Mouse (Mus musculus) urinary bladder, postnatal 36 days (tissue): ENCODE measurements around the gene Cntd1.

ENCODE experiments used
- DNase-seq, 2 experiments: peaks; one replicate each; pipeline ENCODE4 v3.0.0; 2022; ENCODE audit warnings: low spot score in 2 of 2, mixed read lengths in 1 of 2

Cntd1 gene

DNA sequence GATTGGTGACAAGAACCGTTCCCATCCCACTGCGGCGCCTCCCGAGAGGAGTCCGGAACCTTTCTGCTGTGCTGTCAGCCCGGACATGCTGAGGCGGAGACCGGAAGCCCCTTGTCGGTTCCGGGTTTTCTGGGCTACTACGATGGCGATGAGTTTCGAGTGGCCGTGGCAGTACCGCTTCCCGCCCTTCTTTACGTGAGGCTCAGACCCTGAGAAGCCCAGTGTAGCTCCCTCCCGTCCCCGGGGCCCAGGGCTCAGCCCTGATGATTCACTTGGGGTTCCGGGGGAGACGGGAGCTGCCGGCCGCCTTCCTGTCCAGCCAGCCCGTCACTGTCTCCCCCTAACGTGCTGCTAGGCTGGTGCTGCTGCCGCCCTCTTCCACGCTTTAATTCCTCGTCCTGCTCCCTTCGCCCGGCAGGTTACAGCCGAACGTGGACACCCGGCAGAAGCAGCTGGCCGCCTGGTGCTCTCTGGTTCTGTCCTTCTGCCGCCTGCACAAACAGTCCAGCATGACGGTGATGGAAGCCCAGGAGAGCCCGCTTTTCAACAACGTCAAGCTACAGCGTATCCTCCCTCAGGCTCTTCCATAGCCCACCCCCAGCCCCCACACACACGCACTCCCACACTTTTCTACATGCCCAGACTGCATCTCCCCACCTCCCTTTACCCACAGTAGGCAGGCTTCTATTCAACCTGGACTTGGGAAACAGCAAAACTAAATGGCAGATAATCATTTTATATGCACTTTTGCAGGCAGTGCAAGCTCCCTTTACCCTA, 25.0 kb upstream of the Cntd1 start, which contains the start of gene Vps25:
Gene Vps25 (plus strand): TSS at position 95 of the 777 bp plus-strand sequence.
- DNase-seq = peak; percentile 84 to 87

DNA sequence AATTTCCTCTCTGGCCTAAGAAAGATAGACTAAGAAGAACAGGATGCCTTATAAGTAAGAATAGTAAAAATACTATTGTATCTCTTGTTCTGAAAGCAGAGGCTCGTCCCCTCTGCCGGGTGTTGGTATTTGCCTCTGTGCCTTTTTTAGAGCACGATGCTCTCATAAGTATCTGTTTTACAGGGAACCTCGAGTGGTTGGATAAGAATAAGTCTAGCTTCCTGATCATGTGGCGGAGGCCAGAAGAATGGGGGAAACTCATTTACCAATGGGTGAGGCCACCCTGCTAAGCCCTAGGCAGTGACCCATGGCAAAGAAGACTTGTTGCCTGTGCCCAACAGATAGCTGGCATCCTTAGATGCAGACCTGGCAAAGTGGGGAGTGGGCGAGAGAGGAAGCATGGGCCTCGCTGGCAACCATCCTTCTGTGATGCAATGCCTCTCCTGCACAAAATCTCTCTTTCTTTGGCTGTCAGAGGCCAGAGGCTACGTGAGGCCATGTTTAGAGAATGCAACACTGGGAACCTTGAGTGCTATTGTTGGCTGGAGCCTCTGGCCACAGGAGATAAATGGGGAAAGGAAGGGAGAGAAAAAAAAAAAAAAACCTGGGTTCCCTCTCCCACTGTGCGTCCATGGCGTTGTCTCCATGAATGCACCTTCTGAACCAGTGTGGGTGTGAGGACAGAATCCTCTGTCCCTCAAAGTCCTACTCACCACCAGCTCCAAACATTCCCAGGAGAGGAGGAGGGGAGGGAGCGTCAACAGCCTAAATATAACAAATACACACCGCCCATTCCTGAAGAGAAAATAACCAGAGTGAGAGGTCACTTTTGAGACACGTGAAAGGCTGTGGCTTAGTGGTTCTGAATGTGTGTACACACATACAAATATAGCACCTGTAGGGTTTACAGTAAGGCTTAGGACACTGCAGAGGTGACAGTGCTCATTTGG, 22.7 kb upstream of the Cntd1 start:
- no peak for DNase-seq

DNA sequence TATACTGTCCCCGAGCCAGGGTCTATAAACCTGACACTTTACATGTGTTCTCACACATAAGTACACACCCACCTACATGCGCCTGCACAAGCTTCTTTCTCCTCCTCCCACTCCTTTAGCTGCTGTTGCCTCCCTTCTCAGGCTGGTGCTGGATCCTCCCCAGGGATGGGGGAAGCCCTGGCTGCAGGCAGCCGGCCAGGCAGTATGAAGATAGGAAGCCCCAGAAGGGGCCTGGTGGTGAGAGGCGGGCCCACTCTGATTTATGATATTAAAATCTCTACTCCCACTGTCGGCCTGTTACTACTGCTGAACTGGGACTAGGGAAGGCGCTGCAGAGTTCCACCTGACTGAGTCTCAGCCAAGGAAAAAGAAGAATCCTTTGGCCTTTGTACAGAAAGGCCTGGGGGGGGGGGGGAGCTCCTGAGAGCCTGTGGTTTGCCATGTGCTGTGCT, 19.5 kb upstream of the Cntd1 start:
- DNase-seq = no peak

DNA sequence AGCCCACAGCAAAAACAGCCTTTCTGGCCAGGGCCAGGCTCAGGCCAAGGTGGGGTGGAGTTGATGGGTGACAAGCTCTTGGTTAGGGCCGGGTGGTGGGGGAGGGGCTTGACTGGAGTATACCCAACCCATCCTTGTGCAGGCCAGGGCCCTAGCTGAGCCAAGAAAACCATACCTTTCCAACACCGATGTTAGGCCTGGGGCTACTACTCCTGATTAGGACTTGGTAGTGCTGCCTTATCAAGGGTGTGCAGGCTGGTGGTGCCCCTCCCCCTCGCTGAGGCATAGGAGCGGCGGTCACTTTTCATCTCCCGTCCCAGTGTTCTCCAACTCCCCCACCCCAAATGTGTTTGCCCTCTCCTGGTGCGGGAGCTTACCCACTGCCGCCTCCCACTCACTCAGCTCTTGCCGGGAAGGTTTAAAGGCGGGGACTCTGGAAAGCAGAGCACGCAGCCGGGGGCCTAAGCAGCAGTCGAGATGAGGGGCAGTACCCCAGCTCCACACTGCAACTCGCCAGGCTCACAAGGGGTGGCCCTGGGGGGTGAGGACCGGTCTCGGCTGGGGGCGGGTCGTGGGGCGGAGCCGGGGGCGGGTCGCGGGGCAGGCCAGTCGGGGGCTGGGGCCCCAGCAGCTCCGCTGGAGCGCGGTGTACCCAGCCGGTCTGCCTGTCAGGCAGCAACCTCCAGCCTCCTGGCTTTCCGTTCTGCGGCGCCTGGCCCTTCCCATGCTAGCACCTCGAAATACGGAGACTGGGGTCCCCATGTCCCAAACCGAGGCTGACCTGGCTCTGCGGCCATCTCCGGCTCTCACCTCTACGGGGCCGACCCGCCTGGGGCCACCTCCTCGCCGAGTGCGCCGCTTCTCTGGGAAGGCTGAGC, 18.6 kb upstream of the Cntd1 start, which contains the start of gene Wnk4:
Gene Wnk4 (plus strand): TSS at position 620 of the 878 bp plus-strand sequence.
- DNase-seq = peak; percentile 57 to 62

DNA sequence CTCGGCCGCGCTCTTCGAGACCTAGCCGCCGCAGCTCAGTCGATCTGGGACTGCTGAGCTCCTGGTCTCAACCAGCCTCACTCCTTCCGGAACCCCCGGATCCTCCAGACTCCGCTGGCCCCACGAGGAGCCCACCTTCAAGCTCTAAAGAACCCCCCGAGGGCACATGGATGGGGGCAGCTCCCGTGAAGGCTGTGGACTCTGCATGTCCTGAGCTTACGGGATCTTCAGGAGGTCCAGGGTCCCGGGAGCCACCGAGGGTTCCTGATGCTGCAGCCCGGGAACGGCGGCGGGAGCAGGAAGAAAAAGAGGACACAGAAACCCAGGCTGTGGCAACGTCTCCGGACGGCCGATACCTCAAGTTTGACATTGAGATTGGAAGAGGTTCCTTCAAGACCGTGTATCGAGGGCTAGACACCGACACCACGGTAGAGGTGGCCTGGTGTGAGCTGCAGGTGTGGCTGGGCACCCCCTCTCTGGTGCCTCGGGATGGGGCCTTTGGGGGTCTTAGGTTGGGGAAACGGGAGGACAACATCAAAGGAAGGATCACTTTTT, 17.9 kb upstream of the Cntd1 start:
- no peak for DNase-seq

DNA sequence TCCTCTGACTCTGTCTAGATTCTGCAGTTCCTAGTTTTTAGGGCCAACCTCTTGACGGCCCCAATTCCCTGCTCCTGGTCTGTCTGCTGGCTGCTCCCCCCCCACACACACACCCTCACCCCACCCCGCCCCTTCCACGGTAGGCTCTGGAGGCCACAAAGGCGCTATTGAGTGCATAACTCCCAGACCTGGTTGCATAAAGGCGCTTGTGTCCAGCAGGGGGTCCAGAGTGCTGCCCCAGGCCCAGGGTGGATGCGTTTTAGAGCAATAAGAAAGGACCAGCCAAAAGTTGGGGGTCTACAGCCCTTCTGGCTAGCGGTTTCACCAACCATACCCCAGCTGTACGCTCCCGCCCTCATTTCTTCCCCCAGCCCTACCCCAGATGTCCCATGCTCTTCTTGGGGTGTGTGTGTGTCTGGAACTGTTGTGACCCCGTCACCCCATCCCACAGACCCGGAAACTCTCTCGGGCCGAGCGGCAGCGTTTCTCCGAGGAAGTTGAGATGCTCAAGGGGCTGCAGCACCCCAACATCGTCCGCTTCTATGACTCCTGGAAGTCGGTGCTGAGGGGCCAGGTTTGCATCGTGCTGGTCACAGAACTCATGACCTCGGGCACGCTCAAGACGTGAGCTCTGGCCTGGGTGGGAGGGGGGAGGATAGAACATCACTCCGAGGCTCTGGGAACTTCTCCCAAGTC, 16.4 kb upstream of the Cntd1 start:
- no peak for DNase-seq

DNA sequence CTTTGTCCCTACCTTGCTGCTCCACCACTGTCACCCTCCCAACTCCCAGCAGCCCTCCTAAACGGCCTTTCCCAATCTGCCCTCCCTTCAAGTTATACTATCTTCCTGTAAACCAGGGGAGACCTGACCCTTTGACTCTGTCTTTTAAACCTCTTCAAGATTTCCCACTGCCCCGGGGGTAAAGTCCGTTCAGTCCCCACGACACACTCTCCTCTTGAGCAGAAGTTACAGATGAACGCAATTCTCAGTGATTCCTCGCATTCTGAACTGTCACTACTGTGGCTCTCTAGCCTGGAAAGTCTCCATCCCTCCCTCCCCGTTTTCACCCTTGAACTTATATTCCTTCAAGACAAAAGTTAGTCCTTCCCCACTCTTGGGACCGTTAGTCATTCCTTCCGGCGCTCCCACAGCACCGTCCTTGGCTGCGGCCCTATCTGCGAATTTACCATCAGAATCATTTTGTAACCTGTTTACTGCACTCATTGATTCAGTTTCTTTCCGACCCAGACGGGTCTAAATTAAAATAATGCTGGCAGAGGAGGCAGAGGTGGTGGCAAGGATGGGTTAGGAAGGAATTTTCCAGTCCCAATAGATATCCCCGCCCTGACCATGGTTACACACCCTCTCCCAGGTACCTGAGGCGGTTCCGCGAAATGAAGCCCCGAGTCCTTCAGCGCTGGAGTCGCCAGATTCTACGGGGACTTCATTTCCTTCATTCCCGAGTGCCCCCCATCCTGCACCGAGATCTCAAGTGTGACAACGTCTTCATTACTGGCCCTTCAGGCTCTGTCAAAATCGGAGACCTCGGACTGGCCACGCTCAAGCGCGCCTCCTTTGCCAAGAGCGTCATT, 15.4 kb upstream of the Cntd1 start:
- no peak for DNase-seq

DNA sequence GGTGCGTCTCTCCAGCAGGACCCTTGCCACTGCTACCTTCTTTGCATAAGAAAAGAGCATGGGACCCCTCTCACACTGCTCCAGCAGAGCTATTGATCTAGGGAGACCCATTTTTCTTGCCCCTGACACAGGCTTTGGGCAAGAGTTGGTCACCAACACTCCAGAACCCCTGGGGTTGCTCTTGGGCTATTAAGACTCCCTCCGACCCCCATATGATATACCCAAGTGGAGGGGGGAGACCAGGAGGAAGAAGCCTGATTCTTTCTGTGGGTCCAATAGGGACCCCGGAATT, 14.9 kb upstream of the Cntd1 start:
- no peak for DNase-seq

DNA sequence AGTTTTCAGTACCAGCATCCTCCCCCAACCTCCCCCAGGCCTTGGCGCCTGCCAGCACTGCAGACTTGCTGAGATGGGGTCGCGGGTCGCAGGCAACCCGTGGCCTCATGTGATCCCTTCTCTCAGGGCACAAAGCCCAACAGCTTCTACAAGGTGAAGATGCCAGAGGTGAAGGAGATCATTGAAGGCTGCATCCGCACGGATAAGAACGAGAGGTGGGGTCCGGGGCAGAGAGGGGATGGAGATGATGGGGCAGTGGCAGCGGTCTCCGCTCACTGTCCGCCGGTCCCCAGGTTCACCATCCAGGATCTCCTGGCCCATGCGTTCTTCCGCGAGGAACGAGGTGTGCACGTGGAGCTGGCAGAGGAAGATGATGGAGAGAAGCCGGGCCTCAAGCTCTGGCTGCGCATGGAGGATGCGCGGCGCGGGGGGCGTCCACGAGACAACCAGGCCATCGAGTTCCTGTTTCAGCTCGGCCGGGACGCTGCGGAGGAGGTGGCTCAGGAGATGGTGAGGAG, 13.8 kb upstream of the Cntd1 start:
- DNase-seq = no peak

DNA sequence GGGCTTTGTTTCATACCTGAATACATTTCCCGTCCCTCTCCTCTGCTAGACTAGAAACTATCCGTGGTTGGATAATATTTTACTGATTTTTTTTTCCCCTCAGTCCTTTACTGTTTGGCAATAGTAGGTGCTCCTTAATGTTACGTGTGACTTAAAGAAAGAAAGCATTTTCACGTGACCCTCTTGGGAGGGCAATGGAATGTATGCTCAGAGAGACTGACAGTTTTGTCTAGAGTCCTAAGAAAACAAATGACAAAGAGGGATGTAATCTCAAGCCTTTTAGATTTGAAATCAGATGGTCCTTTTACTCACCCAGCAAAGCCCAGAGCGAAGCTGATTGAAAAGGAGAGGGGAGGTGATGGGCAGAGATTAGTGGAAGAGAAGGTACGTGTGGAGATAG, 12.9 kb upstream of the Cntd1 start:
- no peak for DNase-seq

DNA sequence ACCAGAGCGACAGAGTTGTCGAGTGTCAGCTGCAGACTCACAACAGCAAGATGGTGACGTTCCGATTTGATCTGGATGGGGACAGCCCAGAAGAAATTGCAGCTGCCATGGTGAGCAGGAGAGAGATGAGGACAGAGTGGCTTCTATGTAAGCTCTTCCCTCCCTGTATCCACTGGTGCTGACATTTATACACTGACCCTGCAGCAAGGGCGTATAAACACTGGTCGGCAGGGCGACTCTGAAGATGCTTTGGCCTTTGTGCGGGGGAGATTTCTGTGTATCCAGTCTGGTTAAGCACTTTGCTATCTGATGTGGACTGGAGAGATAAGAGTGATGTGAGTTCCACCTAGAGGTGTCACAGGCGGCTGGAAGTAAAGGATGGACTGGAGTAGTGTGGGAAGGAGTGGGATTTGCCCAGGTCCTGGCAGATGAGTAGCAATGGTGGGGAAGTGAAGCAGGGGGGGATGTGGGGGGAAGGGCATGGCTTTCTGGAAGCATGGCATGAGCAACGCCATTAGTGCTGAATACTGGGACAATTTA, 9.2 kb upstream of the Cntd1 start:
- DNase-seq = no peak

DNA sequence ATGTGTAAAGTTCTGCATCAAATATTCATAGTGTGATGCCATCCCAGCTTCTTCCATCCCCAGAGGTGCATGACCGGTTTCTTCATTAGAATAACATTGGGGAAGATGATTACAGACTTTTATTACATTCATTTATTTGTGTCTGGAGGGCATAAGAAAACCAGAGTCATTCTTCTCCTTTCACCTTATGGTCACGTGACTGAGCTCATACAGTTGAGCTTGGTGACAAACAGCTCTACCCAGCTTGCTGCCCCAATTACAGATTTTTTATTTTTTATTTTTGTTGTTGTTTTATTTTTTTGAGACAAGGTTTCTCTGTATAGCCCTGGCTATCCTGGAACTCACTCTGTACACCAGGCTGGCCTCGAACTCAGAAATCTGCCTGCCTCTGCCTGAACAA, 6.4 kb upstream of the Cntd1 start:
- DNase-seq = no peak

DNA sequence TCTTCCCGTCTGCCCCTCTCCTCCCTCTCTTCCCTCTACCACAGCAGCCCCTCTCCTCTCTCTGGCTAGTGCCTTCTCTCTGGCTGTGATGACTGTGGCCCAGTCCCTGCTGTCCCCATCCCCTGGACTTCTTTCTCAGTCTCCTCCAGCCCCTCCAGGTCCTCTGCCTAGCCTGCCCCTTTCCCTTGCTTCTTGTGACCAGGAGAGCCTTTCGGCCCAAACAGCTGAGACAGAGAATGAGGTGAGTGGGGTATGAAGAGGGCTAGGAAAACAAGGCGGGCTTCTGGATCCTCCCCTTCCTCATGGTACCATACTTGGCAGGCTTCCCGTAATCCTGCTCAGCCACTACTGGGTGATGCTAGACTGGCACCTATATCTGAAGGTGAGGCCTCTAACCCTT, 3.5 kb upstream of the Cntd1 start:
- DNase-seq = no peak

DNA sequence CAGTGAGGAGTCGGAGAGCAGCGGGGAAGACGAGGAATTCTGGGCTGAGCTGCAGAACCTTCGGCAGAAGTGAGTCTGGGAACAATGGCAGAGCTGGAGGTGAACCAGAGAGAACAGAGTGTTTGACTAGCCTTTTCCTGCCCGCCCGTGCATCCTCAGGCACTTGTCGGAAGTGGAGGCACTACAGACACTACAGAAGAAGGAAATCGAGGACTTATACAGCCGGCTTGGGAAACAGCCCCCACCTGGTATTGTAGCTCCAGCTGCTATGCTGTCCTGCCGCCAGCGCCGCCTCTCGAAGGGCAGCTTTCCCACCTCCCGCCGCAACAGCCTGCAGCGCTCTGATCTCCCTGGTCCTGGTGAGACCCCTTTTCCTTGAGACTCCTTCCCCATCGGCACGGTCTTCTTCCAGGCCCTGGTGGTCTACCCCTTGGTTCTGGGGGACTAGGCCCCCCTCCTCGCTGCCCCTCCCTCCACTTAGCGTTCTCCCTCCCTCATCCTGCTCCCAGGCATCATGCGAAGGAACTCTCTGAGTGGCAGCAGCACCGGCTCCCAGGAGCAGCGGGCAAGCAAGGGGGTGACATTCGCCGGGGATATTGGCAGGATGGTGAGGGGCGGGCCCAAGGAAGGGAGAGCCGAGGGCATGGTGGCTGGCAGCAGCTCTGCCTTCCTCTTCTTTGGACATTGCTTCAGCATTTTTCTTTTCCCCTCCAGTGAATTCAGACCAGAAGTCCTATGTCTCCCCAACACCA, 2.3 kb upstream of the Cntd1 start:
- DNase-seq = no peak

DNA sequence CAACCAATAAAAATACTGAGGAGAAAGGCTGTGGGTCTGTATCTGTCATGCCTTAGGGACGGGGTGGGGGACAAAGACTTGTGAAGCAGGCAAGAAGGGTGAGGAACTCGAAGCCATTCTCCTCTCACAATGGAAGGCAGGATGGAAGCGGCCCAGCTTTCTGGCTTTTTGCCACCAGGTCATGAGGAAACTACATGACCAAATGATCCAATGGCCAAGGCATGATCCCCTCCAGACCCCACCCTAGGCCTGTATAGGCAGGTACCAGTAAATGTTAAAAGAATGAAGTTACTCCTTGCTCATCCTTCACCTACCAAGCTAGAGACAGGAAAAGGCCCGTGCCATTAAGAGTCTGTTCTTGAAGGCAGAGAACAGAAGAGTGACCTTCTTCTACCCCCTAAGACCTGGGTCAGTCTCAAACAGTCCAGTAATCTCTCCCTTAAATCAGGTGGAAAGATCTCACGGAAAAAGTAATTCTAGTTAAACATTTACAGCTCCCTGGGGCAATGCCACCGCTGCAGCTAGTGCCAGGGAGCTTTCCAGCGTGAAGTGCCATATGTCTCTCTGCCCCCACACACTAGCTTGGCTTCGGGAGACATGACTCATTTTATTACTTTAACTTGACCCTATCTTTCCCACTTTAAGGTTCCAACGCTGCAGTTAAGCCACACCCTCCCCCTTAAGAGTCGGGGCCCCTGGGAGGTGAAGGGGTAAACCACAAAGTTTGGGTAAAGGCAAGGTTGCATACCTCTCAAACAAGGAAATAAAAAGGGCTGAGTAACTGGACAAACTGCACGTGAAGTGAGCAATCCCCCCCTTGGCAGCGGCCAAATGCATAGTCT, 1.2 kb upstream of the Cntd1 start:
- peak; percentile 64 to 66 for DNase-seq

DNA sequence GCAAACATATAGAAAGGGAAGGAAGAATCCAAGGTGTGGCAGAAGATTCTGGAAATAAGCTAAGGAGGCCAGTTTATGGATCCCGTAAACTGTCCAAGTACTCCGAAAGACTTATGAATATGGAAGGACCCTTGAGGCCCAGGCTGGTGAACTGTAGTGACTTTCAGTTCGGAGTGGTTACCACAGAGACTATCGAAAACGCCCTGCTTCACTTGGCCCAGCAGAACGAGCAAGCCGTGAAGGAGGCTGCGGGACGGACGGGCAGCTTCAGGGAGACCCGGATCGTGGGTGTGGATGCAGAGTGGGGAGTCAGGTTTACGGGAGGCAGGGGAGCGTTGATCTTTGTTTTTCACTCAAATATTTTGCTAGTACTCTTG, 369 bp downstream of the Cntd1 start:
- DNase-seq = no peak

DNA sequence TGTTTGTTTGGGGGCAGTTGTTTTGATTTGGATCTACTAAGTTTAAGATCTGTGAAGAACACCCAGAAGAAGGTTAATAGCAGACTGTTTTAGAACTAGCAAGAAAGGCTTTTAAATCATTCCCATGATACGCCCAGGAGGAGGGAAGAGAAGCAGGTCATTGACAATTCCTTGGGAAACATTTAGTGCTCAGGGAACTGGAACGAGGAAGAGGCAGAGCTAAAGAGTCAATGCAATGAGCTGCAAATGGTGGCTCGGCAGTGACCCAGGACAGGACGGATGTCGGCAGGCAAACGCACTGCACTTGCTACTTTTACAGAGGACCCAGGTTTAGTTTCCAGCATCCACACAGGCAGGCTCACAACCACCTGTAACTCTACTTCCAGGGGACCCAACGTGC, 2.0 kb downstream of the Cntd1 start:
- DNase-seq = no peak

DNA sequence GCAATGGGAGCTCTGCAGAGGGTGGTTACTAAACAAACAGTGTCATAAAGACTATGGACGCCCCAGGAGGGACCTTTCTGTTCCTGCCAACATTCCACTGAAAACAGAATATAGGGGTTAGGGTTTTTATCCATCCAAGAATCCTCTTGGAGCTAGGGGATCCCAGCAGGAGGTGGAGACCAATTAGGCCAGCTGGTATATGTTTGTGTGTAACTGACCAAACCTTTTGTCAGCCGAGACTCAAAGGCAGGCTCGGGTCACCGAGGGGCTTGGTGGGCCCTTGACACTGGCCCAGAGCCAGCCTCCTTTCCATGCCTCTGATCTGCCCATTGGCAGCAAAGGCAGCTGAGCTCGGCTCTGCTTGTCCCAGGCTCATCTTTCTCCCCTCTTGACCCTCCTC, 4.1 kb downstream of the Cntd1 start:
- no peak for DNase-seq
